Mouse (Mus musculus): ENCODE data around the gene Crispld2. TPM values are rescaled to one million over a fixed set of nuclear protein-coding genes. Genes with fewer than 3 reads are reported as not detected.

Crispld2 gene
- total RNA-seq, 2 experiments from 2014 or later = 0.49 to 0.92 TPM

- no peak for ATAC-seq (replicated peaks; ENCODE audit: poor library complexity)
Observed at GRCm38 (mm10) chr8:119997266-119997665, 5.0 kb downstream of the Crispld2 start.

GRCm38 (mm10) chr8:120000461-120000860, 8.2 kb downstream of the Crispld2 start:
- no peak for ATAC-seq (replicated peaks; ENCODE audit: poor library complexity)

GRCm38 (mm10) chr8:120001712-120002111, 9.5 kb downstream of the Crispld2 start:
- ATAC-seq (replicated peaks; ENCODE audit: poor library complexity) = no peak

- ATAC-seq (replicated peaks; ENCODE audit: poor library complexity) = no peak
Observed at GRCm38 (mm10) chr8:120002348-120002747, 10.1 kb downstream of the Crispld2 start.

- ATAC-seq (replicated peaks; ENCODE audit: poor library complexity) = no peak
Observed at GRCm38 (mm10) chr8:120004154-120004702, 12.0 kb downstream of the Crispld2 start.

- no peak for ATAC-seq (replicated peaks; ENCODE audit: poor library complexity)
Observed at GRCm38 (mm10) chr8:120004705-120005381, 12.6 kb downstream of the Crispld2 start.

- ATAC-seq (replicated peaks; ENCODE audit: poor library complexity) = no peak
Observed at GRCm38 (mm10) chr8:120006645-120007160, 14.5 kb downstream of the Crispld2 start.

GRCm38 (mm10) chr8:120007178-120007577, 14.9 kb downstream of the Crispld2 start:
- ATAC-seq (replicated peaks; ENCODE audit: poor library complexity) = no peak

GRCm38 (mm10) chr8:120009284-120009683, 17.0 kb downstream of the Crispld2 start:
- ATAC-seq (replicated peaks; ENCODE audit: poor library complexity) = no peak

GRCm38 (mm10) chr8:120012491-120012890, 20.3 kb downstream of the Crispld2 start:
- no peak for ATAC-seq (replicated peaks; ENCODE audit: poor library complexity)

- ATAC-seq (replicated peaks; ENCODE audit: poor library complexity) = peak; percentile 44
Observed at GRCm38 (mm10) chr8:120012927-120013326, 20.7 kb downstream of the Crispld2 start.

GRCm38 (mm10) chr8:120014267-120015023, 22.2 kb downstream of the Crispld2 start:
- peak; percentile 56 for ATAC-seq (replicated peaks; ENCODE audit: poor library complexity)

GRCm38 (mm10) chr8:120015916-120016315, 23.7 kb downstream of the Crispld2 start:
- ATAC-seq (replicated peaks; ENCODE audit: poor library complexity) = no peak

GRCm38 (mm10) chr8:120016424-120016823, 24.2 kb downstream of the Crispld2 start:
- peak; percentile 80 for ATAC-seq (replicated peaks; ENCODE audit: poor library complexity)

GRCm38 (mm10) chr8:120017349-120017748, 25.1 kb downstream of the Crispld2 start:
- no peak for ATAC-seq (replicated peaks; ENCODE audit: poor library complexity)

GRCm38 (mm10) chr8:120017786-120018185, 25.5 kb downstream of the Crispld2 start:
- no peak for ATAC-seq (replicated peaks; ENCODE audit: poor library complexity)

GRCm38 (mm10) chr8:120018379-120018778, 26.1 kb downstream of the Crispld2 start:
- ATAC-seq (replicated peaks; ENCODE audit: poor library complexity) = no peak

- no peak for ATAC-seq (replicated peaks; ENCODE audit: poor library complexity)
Observed at GRCm38 (mm10) chr8:120019297-120019696, 27.1 kb downstream of the Crispld2 start.

GRCm38 (mm10) chr8:120020298-120020697, 28.1 kb downstream of the Crispld2 start:
- 0 out of 2 replicates have a peak, but pooled peaks have one; percentile 12 for ATAC-seq (replicated peaks; ENCODE audit: poor library complexity)

- ATAC-seq (replicated peaks; ENCODE audit: poor library complexity) = peak; percentile 70
Observed at GRCm38 (mm10) chr8:120026199-120026598, 34.0 kb downstream of the Crispld2 start.

- peak; percentile 80 for ATAC-seq (replicated peaks; ENCODE audit: poor library complexity)
Observed at GRCm38 (mm10) chr8:120026991-120027390, 34.8 kb downstream of the Crispld2 start.

GRCm38 (mm10) chr8:120030447-120030846, 38.2 kb downstream of the Crispld2 start:
- no peak for ATAC-seq (replicated peaks; ENCODE audit: poor library complexity)
